ENCODE assay signal across 8 mouse cellular contexts in the genomic region with DNA sequence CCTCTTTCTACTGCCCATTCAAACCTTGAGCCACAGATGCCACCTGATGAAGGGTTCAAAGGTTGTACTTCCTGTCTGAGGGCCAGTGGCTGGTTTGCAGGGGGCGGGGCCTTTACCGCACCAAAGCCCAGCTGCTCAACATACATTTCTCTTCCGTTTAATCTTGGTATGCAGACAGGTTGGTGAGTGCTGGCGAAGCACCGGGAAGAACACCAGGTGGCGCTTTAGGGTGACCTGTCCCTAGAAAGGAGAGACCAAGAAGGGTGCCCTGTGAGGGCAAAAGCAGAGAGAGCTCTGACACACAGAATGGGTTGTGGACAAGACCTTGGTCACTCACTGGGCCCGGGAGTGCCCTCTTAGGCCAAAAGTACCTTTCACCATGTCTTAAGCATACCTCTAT. TPM values are rescaled to one million over a fixed set of nuclear protein-coding genes. Genes with fewer than 3 reads are reported as not detected.
DNase-seq lines count a peak whose midpoint lies in the region; ATAC-seq and TF ChIP-seq lines count a peak whose summit lies in the region.

No protein-coding gene starts in this region.

- no peaks in the 10 kb centered on the region for H3K27me3 ChIP-seq in hindbrain, embryonic 11.5 days (ENCODE audit: control insufficient read depth, insufficient read depth, low read length)
- H3K27me3 ChIP-seq in hindbrain, embryonic 14.5 days (ENCODE audit: control insufficient read depth, insufficient read depth, low read length): no peaks in the 10 kb centered on the region
- H3K27me3 ChIP-seq in E14TG2a.4 (ENCODE audit: insufficient read depth, low read length): no peaks in the 10 kb centered on the region
- no peaks in the 10 kb centered on the region; the same call in 1 of the 2 replicates for H3K27me3 ChIP-seq in heart, embryonic 14.5 days (ENCODE audit: control insufficient read depth, insufficient read depth, low read length)
- H3K27me3 ChIP-seq in limb, embryonic 11.5 days (ENCODE audit: control insufficient read depth, insufficient read depth, low read length): no peaks in the 10 kb centered on the region

- peak; percentile 65 for TF ChIP-seq CTCF in E14TG2a.4 (conservative IDR thresholded peaks at IDR 0.05; ENCODE audit: low read length)

- H3K27ac ChIP-seq in hindbrain, embryonic 11.5 days (ENCODE audit: low read depth, low read length): no peak overlapping the region
- no peak overlapping the region for H3K27ac ChIP-seq in hindbrain, embryonic 14.5 days
- no peak overlapping the region for H3K27ac ChIP-seq in heart, embryonic 14.5 days (replicated peaks in 1 of 2; ENCODE audit: control insufficient read depth in 1 of 2, insufficient read depth in 1 of 2, low read depth in 2 of 2, low read length in 2 of 2)
- H3K27ac ChIP-seq in limb, embryonic 11.5 days (replicated peaks; ENCODE audit: low read depth, low read length): no peak overlapping the region

- no peaks in the 10 kb centered on the region for H3K9me3 ChIP-seq in hindbrain, embryonic 11.5 days (ENCODE audit: control insufficient read depth, low read length)
- no peaks in the 10 kb centered on the region for H3K9me3 ChIP-seq in hindbrain, embryonic 14.5 days (ENCODE audit: control insufficient read depth, low read length)
- H3K9me3 ChIP-seq in E14TG2a.4 (ENCODE audit: low read length): no peaks in the 10 kb centered on the region
- no peaks in the 10 kb centered on the region for H3K9me3 ChIP-seq in heart, embryonic 14.5 days (ENCODE audit: control insufficient read depth, low read length)
- H3K9me3 ChIP-seq in limb, embryonic 11.5 days (ENCODE audit: control insufficient read depth, low read length): no peaks in the 10 kb centered on the region

- H3K4me3 ChIP-seq in hindbrain, embryonic 11.5 days (ENCODE audit: low read depth, low read length): no peak overlapping the region
- no peak overlapping the region for H3K4me3 ChIP-seq in hindbrain, embryonic 14.5 days (replicated peaks; ENCODE audit: low read length)
- H3K4me3 ChIP-seq in E14TG2a.4 (replicated peaks; ENCODE audit: low read length): peak overlapping the region; percentile 91
- no peak overlapping the region for H3K4me3 ChIP-seq in heart, embryonic 14.5 days (ENCODE audit: control insufficient read depth in 1 of 2, insufficient read depth in 1 of 2, low read depth in 1 of 2, low read length in 2 of 2)
- no peak overlapping the region for H3K4me3 ChIP-seq in limb, embryonic 11.5 days (ENCODE audit: low read depth, low read length)

- WGBS in hindbrain, embryonic 11.5 days: 16% methylated on average over 7 of the region's 7 CpGs
- 12% methylated on average over 7 of the region's 7 CpGs for WGBS in hindbrain, embryonic 14.5 days
- 5% methylated on average over 7 of the region's 7 CpGs for WGBS in heart, embryonic 14.5 days
- WGBS in limb, embryonic 11.5 days: 11% methylated on average over 7 of the region's 7 CpGs

- no peaks in the 10 kb centered on the region for H3K36me3 ChIP-seq in hindbrain, embryonic 11.5 days (ENCODE audit: control insufficient read depth, insufficient read depth, low read length)
- H3K36me3 ChIP-seq in hindbrain, embryonic 14.5 days (replicated peaks; ENCODE audit: control insufficient read depth, insufficient read depth): no peaks in the 10 kb centered on the region
- no peaks in the 10 kb centered on the region for H3K36me3 ChIP-seq in E14TG2a.4 (ENCODE audit: insufficient read depth, low read length)
- H3K36me3 ChIP-seq in heart, embryonic 14.5 days (ENCODE audit: control insufficient read depth, insufficient read depth, low read length): no peaks in the 10 kb centered on the region
- H3K36me3 ChIP-seq in limb, embryonic 11.5 days (ENCODE audit: control insufficient read depth, insufficient read depth, low read length): no peaks in the 10 kb centered on the region

- H3K4me2 ChIP-seq in hindbrain, embryonic 11.5 days (replicated peaks; ENCODE audit: low read depth, low read length): no peak overlapping the region
- H3K4me2 ChIP-seq in hindbrain, embryonic 14.5 days (replicated peaks): no peak overlapping the region
- H3K4me2 ChIP-seq in heart, embryonic 14.5 days (ENCODE audit: low read length): no peak overlapping the region
- H3K4me2 ChIP-seq in limb, embryonic 11.5 days (ENCODE audit: low read depth, severe bottlenecking): no peak overlapping the region

- H3K9ac ChIP-seq in hindbrain, embryonic 11.5 days (ENCODE audit: low read depth, low read length): no peak overlapping the region
- no peak overlapping the region for H3K9ac ChIP-seq in hindbrain, embryonic 14.5 days
- H3K9ac ChIP-seq in heart, embryonic 14.5 days (ENCODE audit: low read length): no peak overlapping the region
- no peak overlapping the region for H3K9ac ChIP-seq in limb, embryonic 11.5 days (ENCODE audit: low read length)

- no peak for ATAC-seq in hindbrain, embryonic 11.5 days (ENCODE audit: low FRiP score)
- no peak for ATAC-seq in hindbrain, embryonic 14.5 days (ENCODE audit: low FRiP score)
- peak; percentile 35; the same call in 1 of the 2 replicates for ATAC-seq in heart, embryonic 14.5 days (ENCODE audit: insufficient number of reproducible peaks, insufficient read depth, low FRiP score, low read depth)
- ATAC-seq in limb, embryonic 11.5 days (ENCODE audit: insufficient number of reproducible peaks, low FRiP score, low TSS enrichment, low read depth): no peak

- peak; percentile 73 for DNase-seq in hindbrain, embryonic 11.5 days (ENCODE audit: low spot score)
- DNase-seq in hindbrain, embryonic 14.5 days (ENCODE audit: low spot score): no peak
- DNase-seq in cerebellum, adult 18-20 months: peak; percentile 82 to 84
- peak; percentile 81 for DNase-seq in limb, embryonic 11.5 days (ENCODE audit: low spot score)
- DNase-seq in retina, postnatal 1 day: peak; percentile 73
- DNase-seq in spleen, adult 12 weeks (ENCODE audit: low spot score): no peak

- no peaks in the 10 kb centered on the region for H3K4me1 ChIP-seq in hindbrain, embryonic 11.5 days (replicated peaks; ENCODE audit: control insufficient read depth, insufficient read depth, low read length)
- peaks cover 16% of the 10 kb centered on the region for H3K4me1 ChIP-seq in hindbrain, embryonic 14.5 days (replicated peaks; ENCODE audit: control insufficient read depth, insufficient read depth, low read length)
- peaks cover 84% of the 10 kb centered on the region for H3K4me1 ChIP-seq in E14TG2a.4 (replicated peaks; ENCODE audit: low read depth, low read length)
- no peaks in the 10 kb centered on the region for H3K4me1 ChIP-seq in heart, embryonic 14.5 days (ENCODE audit: control insufficient read depth in 2 of 2, insufficient read depth in 2 of 2, low read length in 2 of 2)
- no peaks in the 10 kb centered on the region for H3K4me1 ChIP-seq in limb, embryonic 11.5 days (ENCODE audit: control insufficient read depth, insufficient read depth, low read length)

RNA-seq across cellular contexts. Expression of gene Pla2g2c, which starts 16.0 kb away (rescaled TPM):
- 0.48 and 0.68 TPM in 2 replicates for polyA plus RNA-seq in hindbrain, embryonic 11.5 days (2014; fragmentation: Nextera tagmentation; extraction: Ambion mirVana)
- polyA plus RNA-seq in hindbrain, embryonic 14.5 days (2014; fragmentation: Nextera tagmentation; extraction: Ambion mirVana): 0.21 and 0.55 TPM in 2 replicates
- 0.27 and 0.28 TPM in 2 replicates for polyA plus RNA-seq in heart, embryonic 14.5 days (2014; fragmentation: Nextera tagmentation; extraction: Ambion mirVana)
- 0.27 and 1.1 TPM in 2 replicates for polyA plus RNA-seq in limb, embryonic 11.5 days (2014; fragmentation: Nextera tagmentation; extraction: Ambion mirVana)

RNA-seq across cellular contexts. Expression of gene Ubxn10, which starts 28.3 kb away (rescaled TPM):
- 2.8 and 4.3 TPM in 2 replicates for polyA plus RNA-seq in hindbrain, embryonic 11.5 days (2014; fragmentation: Nextera tagmentation; extraction: Ambion mirVana)
- polyA plus RNA-seq in hindbrain, embryonic 14.5 days (2014; fragmentation: Nextera tagmentation; extraction: Ambion mirVana): 4.6 and 5.5 TPM in 2 replicates
- 0.96 and 1.1 TPM in 2 replicates for polyA plus RNA-seq in heart, embryonic 14.5 days (2014; fragmentation: Nextera tagmentation; extraction: Ambion mirVana)
- polyA plus RNA-seq in limb, embryonic 11.5 days (2014; fragmentation: Nextera tagmentation; extraction: Ambion mirVana): 1.9 and 2.3 TPM in 2 replicates

RNA-seq across cellular contexts. Expression of gene Pla2g2f, which starts 48.8 kb away (rescaled TPM):
- 0.12 TPM in 1 of 2 replicates, not detected in the other for polyA plus RNA-seq in hindbrain, embryonic 11.5 days (2014; fragmentation: Nextera tagmentation; extraction: Ambion mirVana)
- not detected in 2 replicates for polyA plus RNA-seq in hindbrain, embryonic 14.5 days (2014; fragmentation: Nextera tagmentation; extraction: Ambion mirVana)
- not detected in 2 replicates for polyA plus RNA-seq in heart, embryonic 14.5 days (2014; fragmentation: Nextera tagmentation; extraction: Ambion mirVana)
- polyA plus RNA-seq in limb, embryonic 11.5 days (2014; fragmentation: Nextera tagmentation; extraction: Ambion mirVana): 0.09 and 0.14 TPM in 2 replicates

Comparison
In these comparisons a context has a peak if more than half of its experiments do, and no peak if none do; other contexts are left out.
1. DNase-seq: peak in hindbrain, embryonic 11.5 days (single experiment), cerebellum, adult 18-20 months (2 of 2), limb, embryonic 11.5 days (single experiment) and retina, postnatal 1 day (single experiment); none in hindbrain, embryonic 14.5 days (single experiment) and spleen, adult 12 weeks (single experiment).